Mouse (Mus musculus): ENCODE measurements around the gene Tbx5. TPM values are rescaled to one million over a fixed set of nuclear protein-coding genes. Genes with fewer than 3 reads are reported as not detected.

Tbx5 gene
- polyA plus RNA-seq, 1 experiment from 2014 or later, result 51.5 TPM

DNA sequence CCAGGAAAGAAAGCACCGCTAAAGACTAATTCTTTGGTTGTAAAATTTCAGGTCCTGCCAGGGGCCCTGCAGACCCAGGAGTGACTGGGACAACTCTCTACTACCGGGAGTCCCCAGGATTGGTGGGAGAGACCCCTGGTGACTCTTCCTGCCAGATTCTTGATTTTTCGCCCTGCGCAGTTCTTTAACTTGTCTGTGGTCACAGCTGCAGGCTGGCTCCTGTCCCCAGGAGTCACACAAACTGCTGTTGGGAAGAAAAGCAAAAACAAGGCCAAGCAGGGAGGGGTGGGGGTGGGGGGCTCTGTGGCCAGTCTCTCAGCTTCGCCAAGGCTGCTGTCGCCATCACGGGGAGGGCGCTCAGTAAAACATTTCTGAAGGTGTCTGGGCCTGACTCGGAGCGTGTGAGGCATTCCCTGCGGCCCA is 32.2 kb upstream of the Tbx5 start:
- Histone ChIP-seq H3K4me2 (replicated peaks) (peak overlapping the region; percentile 66), H3K27ac (peak overlapping the region; percentile 87), H3K4me3 (peak overlapping the region; percentile 44), H3K27me3 (peaks cover 98% of the 10 kb centered on the region), H3K36me3 (no peaks in the 10 kb centered on the region), H3K9ac (peak overlapping the region; percentile 77), H3K9me3 (no peaks in the 10 kb centered on the region), H3K4me1 (peaks cover 38% of the 10 kb centered on the region)
- WGBS, result 2% methylated on average over 11 of the region's 11 CpGs
- 0 out of 2 replicates have a peak, but pooled peaks have one; percentile 6 for ATAC-seq (ENCODE audit: low FRiP score, low read depth)

DNA sequence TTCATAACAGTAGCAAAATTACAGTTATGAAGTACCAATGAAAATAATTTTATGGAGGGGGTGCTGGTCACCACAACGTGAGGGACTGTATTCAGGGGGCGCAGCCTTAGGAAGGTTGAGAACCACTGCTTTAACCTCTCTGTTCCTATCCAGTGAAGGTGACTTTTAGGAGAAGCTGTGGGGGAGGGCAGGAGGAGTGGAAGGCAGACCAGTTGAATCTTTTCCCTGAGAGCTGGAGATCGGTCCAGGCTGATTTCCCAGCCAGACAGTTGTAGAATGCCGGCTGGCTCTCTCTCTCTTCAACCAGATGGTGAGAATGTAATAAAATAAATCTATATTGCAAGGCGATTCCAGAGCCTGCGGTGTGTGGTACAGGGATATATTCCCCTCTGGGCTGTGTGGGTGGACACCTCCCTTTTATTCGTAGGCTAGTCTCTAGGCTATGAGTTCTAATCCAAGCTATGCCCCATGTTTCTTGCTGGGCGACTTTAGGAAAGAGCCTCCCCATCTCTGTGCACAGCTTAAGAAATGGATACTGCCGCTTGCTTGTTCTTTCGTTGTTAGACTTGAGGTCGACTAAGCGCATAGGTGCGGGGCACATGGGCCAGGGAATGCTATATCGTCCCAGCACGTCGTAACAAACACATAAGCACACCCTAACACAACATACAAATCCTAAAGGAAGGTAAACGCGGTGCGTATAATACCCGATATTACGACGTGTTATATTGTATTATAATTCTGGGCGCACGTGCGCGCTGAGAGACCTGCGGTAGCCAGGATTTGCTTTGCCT is 29.7 kb upstream of the Tbx5 start:
- Histone ChIP-seq H3K4me3 (peak overlapping the region; percentile 51), H3K4me2 (replicated peaks) (peak overlapping the region; percentile 66)

DNA sequence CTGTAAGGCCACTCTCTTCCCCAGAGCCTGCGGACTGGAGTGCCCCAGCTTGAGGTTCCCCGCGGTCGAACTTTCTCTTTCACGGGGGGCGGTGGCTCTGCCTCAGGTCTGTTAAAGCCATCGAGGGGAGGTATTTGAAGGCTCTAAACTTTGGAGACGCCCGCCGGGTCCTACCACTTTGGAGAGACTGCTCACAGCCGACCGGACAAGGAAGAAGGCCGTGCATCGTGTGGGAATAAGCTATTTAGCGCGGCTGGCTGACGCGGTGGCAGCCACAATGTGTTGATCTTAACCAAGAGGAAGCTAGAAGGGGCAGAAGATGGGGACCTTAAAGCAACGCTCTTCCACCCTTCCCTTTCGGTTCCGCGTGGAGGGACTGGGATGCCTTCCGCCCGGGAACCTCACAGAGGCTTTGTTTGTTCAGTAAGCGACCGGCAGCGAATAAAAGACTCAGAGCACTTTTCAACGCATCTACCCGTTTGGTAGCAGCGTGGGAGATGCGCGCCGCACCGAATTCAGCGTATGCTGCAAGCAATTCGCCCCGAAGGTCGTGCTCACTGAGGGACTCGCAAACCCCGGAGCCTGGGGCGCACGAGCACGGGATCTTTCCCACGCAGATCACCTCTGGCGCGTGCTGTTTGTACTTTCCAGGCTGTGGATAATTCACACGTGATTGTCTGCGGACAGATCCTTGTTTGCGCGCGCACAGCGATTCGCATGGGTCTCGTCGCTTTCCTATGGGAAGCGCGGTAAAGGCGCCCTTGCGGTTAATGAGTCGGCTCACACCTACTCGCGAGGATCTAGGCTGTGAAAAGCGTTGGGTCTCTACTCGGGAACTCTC is 28.8 kb upstream of the Tbx5 start:
- ATAC-seq (ENCODE audit: low FRiP score, low read depth), result no peak; the same call in 1 of the 2 replicates
- peak overlapping the region; percentile 66 for H3K4me2 ChIP-seq (replicated peaks)
- H3K4me1 ChIP-seq, result peaks cover 46% of the 10 kb centered on the region
- WGBS, result under 1% methylated on average over 64 of the region's 64 CpGs
- peak overlapping the region; percentile 86 for H3K9ac ChIP-seq
- H3K36me3 ChIP-seq, result no peaks in the 10 kb centered on the region
- peak overlapping the region; percentile 51 for H3K4me3 ChIP-seq
- H3K27ac ChIP-seq, result peak overlapping the region; percentile 94
- H3K9me3 ChIP-seq, result no peaks in the 10 kb centered on the region
- H3K27me3 ChIP-seq, result peaks cover 97% of the 10 kb centered on the region

More for the DNA sequence above, 29.7 kb upstream of the Tbx5 start:
- H3K9ac ChIP-seq, result peak overlapping the region; percentile 86
- H3K36me3 ChIP-seq, result no peaks in the 10 kb centered on the region
- H3K9me3 ChIP-seq, result no peaks in the 10 kb centered on the region
- ATAC-seq (ENCODE audit: low FRiP score, low read depth), result no peak; the same call in 1 of the 2 replicates
- WGBS, result 1% methylated on average over 27 of the region's 27 CpGs
- peaks cover 43% of the 10 kb centered on the region for H3K4me1 ChIP-seq
- peak overlapping the region; percentile 94 for H3K27ac ChIP-seq
- H3K27me3 ChIP-seq, result peaks cover 97% of the 10 kb centered on the region

DNA sequence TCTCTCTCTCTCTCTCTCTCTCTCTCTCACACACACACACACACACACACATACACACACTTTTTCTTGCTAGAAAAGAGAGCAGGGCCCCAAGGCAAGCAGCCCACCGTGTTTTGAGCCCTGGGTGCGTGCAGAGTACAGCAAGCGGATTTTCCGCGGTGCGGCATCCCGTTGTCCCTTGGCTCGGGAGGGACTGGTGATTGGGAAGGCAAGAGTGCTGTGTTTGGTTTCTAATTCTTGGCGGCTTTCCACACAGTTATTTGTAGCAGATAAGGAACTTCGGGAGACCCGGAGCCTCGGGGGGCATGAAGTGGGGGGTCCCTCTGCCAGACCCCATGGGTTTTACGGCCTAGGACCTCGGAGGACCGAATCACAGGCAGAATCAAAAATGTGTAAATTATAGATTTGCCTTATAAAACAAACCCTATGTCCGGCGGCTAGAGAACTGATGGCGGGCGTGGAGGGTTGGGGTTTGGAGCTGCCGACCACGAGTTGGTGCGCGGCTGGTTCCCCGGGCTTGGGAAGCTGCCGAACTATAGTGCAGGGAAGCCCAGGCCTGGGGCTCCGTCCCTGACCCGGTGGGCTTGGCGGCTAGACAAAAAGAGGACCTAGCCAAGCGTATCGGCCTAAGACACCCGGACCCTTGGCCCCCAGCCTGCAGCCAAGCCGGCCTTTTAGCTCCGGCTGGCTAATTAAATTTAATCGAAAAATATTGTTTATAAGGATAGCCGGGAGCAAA is 28.0 kb upstream of the Tbx5 start:
- H3K9me3 ChIP-seq, result peaks cover 4% of the 10 kb centered on the region; the same call in 1 of the 2 replicates
- peaks cover 97% of the 10 kb centered on the region for H3K27me3 ChIP-seq
- WGBS, result under 1% methylated on average over 35 of the region's 35 CpGs
- H3K4me2 ChIP-seq (replicated peaks), result peak overlapping the region; percentile 66
- ATAC-seq (ENCODE audit: low FRiP score, low read depth), result no peak
- H3K36me3 ChIP-seq, result no peaks in the 10 kb centered on the region
- H3K27ac ChIP-seq, result peak overlapping the region; percentile 94
- peak overlapping the region; percentile 51 for H3K4me3 ChIP-seq
- peak overlapping the region; percentile 86 for H3K9ac ChIP-seq
- H3K4me1 ChIP-seq, result peaks cover 42% of the 10 kb centered on the region

DNA sequence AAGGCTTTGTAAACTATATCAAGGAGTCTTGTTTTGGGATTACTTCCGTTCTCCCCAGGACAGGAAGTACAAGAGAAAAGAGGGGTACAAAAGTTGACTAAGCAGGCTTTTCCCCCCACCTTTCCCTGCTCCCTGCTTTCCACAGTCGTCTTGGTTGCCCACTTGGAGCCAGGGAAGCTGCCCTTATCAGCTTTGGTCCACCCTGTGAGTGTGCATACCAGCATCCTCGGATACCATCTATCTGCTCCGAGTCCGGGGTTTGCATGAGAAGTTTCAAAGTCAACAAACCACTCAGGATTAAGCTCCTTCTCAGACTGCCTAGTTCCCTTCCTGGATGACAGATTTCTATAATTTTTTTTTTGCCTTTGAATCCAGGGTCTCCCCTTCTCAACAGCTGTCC is 26.8 kb upstream of the Tbx5 start:
- peaks cover 6% of the 10 kb centered on the region; the same call in 1 of the 2 replicates for H3K9me3 ChIP-seq
- peak overlapping the region; percentile 86 for H3K9ac ChIP-seq
- H3K4me2 ChIP-seq (replicated peaks), result peak overlapping the region; percentile 66
- H3K4me1 ChIP-seq, result peaks cover 31% of the 10 kb centered on the region
- H3K27ac ChIP-seq, result peak overlapping the region; percentile 94
- peaks cover 97% of the 10 kb centered on the region for H3K27me3 ChIP-seq
- 3% methylated on average over 5 of the region's 5 CpGs for WGBS
- no peak for ATAC-seq (ENCODE audit: low FRiP score, low read depth)
- H3K4me3 ChIP-seq, result peak overlapping the region; percentile 51
- H3K36me3 ChIP-seq, result no peaks in the 10 kb centered on the region

DNA sequence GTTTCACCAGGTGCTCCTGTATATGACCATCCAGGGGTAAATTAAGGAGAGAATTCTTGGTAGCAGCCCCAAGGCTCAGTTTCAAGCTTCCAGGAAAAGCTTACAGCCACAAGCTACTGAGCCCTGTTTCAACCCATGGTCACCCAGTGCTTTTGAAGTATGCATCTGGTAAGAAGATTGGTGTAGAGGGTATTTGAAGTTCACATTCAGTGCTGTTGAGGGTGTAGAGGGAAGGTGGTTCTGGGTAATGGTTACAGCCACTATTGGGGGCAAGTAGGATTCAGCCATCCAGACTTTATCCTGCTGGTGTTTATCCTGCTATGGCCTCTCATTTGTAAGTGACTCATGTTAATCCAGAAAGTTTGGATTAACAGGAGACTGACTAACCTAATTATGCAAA is 26.0 kb upstream of the Tbx5 start:
- peak overlapping the region; percentile 66 for H3K4me2 ChIP-seq (replicated peaks)
- H3K27ac ChIP-seq, result peak overlapping the region; percentile 94
- H3K4me1 ChIP-seq, result peaks cover 30% of the 10 kb centered on the region
- H3K4me3 ChIP-seq, result peak overlapping the region; percentile 51
- no peak for ATAC-seq (ENCODE audit: low FRiP score, low read depth)
- H3K9me3 ChIP-seq, result peaks cover 6% of the 10 kb centered on the region; the same call in 1 of the 2 replicates
- H3K9ac ChIP-seq, result peak overlapping the region; percentile 86
- peaks cover 96% of the 10 kb centered on the region for H3K27me3 ChIP-seq
- no peaks in the 10 kb centered on the region for H3K36me3 ChIP-seq

DNA sequence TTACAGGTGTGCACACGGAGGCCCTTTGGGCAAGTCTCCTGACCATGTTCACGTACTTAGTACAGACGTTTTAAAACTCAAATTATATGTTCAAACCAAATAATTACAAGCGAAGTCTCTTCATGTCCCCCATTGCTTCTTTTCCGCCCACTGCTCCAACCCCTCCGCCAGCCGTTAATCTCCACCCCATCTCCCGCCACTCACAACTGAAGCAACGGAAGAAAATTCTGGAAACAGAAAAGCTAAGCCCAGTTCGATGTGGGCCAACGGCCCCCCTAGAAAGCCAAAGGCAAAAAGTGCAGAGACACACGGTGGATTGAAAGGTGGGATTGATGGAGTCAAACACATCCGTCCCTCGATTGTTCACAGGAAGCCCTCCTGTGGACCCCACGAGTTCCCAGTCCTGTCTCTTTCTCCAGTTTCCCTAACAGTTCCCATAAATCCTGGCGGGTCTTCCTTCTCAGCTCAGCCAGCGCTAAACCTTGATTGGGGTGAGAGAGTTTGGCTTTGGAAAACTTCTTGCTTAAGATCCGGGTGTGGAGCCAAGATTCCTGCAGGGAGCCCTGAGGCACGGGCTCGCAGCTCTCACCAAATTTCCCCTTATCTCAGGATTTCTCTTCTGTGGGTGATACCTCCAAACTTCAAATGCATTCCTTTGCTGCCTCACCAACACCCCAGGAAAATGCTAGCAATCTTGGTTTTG is 24.8 kb upstream of the Tbx5 start:
- Histone ChIP-seq H3K4me3 (peak overlapping the region; percentile 11), H3K27ac (peak overlapping the region; percentile 56), H3K36me3 (no peaks in the 10 kb centered on the region), H3K27me3 (peaks cover 93% of the 10 kb centered on the region), H3K4me2 (replicated peaks) (peak overlapping the region; percentile 66), H3K9ac (peak overlapping the region; percentile 45; the same call in 1 of the 2 replicates), H3K4me1 (peaks cover 18% of the 10 kb centered on the region), H3K9me3 (peaks cover 6% of the 10 kb centered on the region; the same call in 1 of the 2 replicates)
- 5% methylated on average over 20 of the region's 20 CpGs for WGBS
- ATAC-seq (ENCODE audit: low FRiP score, low read depth), result peak; percentile 41; the same call in 1 of the 2 replicates

DNA sequence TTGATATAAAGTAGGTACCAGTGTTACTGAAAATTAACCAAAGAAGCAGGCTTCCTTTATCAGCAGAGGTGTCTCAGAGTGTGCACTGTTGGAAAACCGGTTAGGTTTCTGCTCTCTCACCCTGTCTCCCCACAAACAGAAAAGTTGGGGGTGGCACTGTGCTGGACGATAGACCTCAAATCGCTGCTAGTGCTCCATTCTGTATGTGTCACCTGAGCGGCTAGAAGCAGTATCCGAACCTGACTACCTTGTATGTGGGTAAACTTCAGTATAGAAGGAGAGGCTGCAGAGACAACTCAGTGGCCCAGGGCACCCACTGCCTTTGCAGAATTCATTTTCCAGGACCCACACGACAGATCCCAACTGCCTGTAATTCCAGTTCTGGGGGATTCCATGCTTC is 23.8 kb upstream of the Tbx5 start:
- H3K36me3 ChIP-seq, result no peaks in the 10 kb centered on the region
- no peak overlapping the region for H3K9ac ChIP-seq
- 55% methylated on average over 6 of the region's 6 CpGs for WGBS
- H3K27ac ChIP-seq, result no peak overlapping the region
- H3K4me1 ChIP-seq, result peaks cover 15% of the 10 kb centered on the region
- no peak for ATAC-seq (ENCODE audit: low FRiP score, low read depth)
- H3K27me3 ChIP-seq, result peaks cover 91% of the 10 kb centered on the region
- peaks cover 6% of the 10 kb centered on the region; the same call in 1 of the 2 replicates for H3K9me3 ChIP-seq
- H3K4me2 ChIP-seq (replicated peaks), result no peak overlapping the region
- H3K4me3 ChIP-seq, result no peak overlapping the region

DNA sequence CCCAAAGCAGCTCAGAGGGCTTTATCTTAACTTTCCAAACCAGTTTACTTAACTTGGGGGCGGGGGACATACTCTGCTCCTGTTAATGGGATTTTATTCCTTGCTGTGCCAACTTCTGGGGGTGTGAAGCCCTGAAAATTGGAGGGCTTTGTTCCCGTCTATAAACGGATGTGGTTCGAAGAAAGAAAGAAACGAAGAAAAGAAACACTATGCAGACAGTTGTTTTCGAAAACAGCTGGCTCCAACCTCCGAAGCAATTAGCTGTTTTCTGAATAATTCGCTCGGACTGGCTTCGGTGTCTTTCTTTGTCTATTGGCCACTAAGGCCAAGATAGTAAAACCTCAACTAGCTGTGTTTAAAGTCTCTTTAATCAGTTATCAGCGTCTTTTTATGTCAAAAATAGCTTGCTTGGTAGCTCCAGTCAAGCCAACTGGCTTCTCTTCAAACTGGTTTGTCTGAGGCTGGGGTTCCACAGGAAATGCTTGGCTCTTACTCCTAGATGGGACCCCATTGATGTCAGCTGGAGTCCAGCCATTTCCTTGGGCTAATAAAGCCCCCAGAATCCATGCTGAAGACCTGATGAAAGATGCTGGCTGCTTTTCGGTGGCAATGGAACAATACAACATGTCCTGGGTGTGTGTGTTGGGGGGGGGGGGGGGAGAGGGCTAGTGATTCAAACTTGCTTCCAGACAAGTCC is 21.3 kb upstream of the Tbx5 start:
- 46% methylated on average over 12 of the region's 12 CpGs for WGBS
- no peak overlapping the region for H3K27ac ChIP-seq

DNA sequence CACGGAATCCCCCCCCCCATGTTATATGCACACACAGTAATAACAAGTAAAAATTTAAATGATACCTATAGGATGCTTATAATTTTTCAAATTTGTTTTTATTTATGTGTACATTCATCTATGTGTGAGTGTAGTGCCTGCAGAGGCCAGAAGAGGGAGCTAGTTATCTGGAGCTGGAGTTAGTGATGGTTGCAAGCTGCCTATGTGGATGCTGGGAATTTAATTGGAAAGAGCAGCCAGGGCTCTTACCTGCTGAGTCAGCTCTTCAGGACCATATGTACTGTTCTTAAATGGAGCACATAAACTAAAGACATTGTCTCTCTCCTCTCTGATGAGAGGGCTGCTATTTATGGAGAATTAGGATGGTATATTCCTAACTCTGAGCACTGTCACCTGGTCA is 17.2 kb upstream of the Tbx5 start:
- Histone ChIP-seq H3K9me3 (peaks cover 4% of the 10 kb centered on the region), H3K27me3 (peaks cover 71% of the 10 kb centered on the region), H3K4me1 (0 out of 2 replicates have a peak, but pooled peaks cover 3% of the 10 kb centered on the region), H3K4me3 (no peak overlapping the region), H3K36me3 (no peaks in the 10 kb centered on the region), H3K27ac (no peak overlapping the region), H3K4me2 (replicated peaks) (no peak overlapping the region), H3K9ac (no peak overlapping the region)
- WGBS, result 62% methylated on average over 1 of the region's 1 CpGs
- no peak for ATAC-seq (ENCODE audit: low FRiP score, low read depth)

More for the DNA sequence above, 21.3 kb upstream of the Tbx5 start:
- ATAC-seq (ENCODE audit: low FRiP score, low read depth), result no peak
- Histone ChIP-seq H3K4me3 (no peak overlapping the region), H3K4me2 (replicated peaks) (no peak overlapping the region), H3K9me3 (peaks cover 9% of the 10 kb centered on the region), H3K27me3 (peaks cover 79% of the 10 kb centered on the region), H3K36me3 (no peaks in the 10 kb centered on the region), H3K9ac (no peak overlapping the region), H3K4me1 (peaks cover 16% of the 10 kb centered on the region)
